Mouse (Mus musculus) forebrain, embryonic 15.5 days (tissue): ENCODE measurements at regions not wholly inside any gene's neighbourhood (a gene's known extent, or its start where the extent isn't known, plus 50 kb on each side); places are given as distances from the start of the nearest gene placed in this dataset.
A peak's percentile ranks its signal among the peaks of the same experiment; 100 is the strongest.

Experiments
- ATAC-seq: fragments of 200-750 bp; cut with Nextera tagmentation; replicated peaks from 2 replicates; pipeline ENCODE4 v1.8.0; 2017; ENCODE audit warnings: mild to moderate bottlenecking, moderate TSS enrichment, moderate library complexity
- H3K27ac ChIP-seq: fragments of 300-500 bp; sonication (generic); replicated peaks from 2 replicates; pipeline ENCODE4 v1.5.1; 2015; ENCODE audit warnings: mild to moderate bottlenecking, inconsistent platforms
- H3K27me3 ChIP-seq: fragments of 300-500 bp; sonication (generic); 2 replicates; pipeline ENCODE4 v1.6.1; 2015; ENCODE audit warnings: inconsistent platforms
- H3K36me3 ChIP-seq: fragments of 300-500 bp; sonication (generic); 2 replicates; pipeline ENCODE4 v1.6.1; 2015; ENCODE audit warnings: mild to moderate bottlenecking, inconsistent platforms
- H3K4me1 ChIP-seq: fragments of 300-500 bp; sonication (generic); 2 replicates; pipeline ENCODE4 v1.6.1; 2015; ENCODE audit warnings: inconsistent platforms
- H3K4me2 ChIP-seq: fragments of 300-500 bp; sonication (generic); replicated peaks from 2 replicates; pipeline ENCODE4 v1.6.1; 2015; ENCODE audit warnings: mild to moderate bottlenecking, inconsistent platforms
- H3K4me3 ChIP-seq: fragments of 300-500 bp; sonication (generic); 2 replicates; pipeline ENCODE4 v1.5.1; 2015; ENCODE audit warnings: mild to moderate bottlenecking, inconsistent platforms
- H3K9ac ChIP-seq: fragments of 300-500 bp; sonication (generic); replicated peaks from 2 replicates; pipeline ENCODE4 v1.6.1; 2015; ENCODE audit warnings: mild to moderate bottlenecking, inconsistent platforms
- H3K9me3 ChIP-seq: fragments of 300-500 bp; sonication (generic); 2 replicates; pipeline ENCODE4 v1.6.1; 2016; ENCODE audit warnings: inconsistent platforms
- WGBS: fragments of 180-500 bp; shearing (Covaris S2); methylation state at CpG from one replicate; pipeline ENCODE4 v1.1.7; 2015; ENCODE audit warnings: mixed read lengths; 5-methylcytosine and 5-hydroxymethylcytosine counted together

- WGBS, result 6% methylated on average over 18 of the region's 18 CpGs
- H3K27ac ChIP-seq, result no peak overlapping the region
- H3K4me1 ChIP-seq, result no peaks in the 10 kb centered on the region
- no peak overlapping the region for H3K9ac ChIP-seq
- H3K27me3 ChIP-seq, result peaks cover 37% of the 10 kb centered on the region
- H3K4me2 ChIP-seq, result no peak overlapping the region
- no peaks in the 10 kb centered on the region for H3K9me3 ChIP-seq
- H3K36me3 ChIP-seq, result no peaks in the 10 kb centered on the region
- ATAC-seq, result no peak; the same call in 1 of the 2 replicates
- H3K4me3 ChIP-seq, result no peak overlapping the region
Observed at GRCm38 (mm10) chr11:84724080-84724479, 95.2 kb downstream of the Mrm1 start.

- no peak for ATAC-seq
- Histone ChIP-seq H3K36me3 (no peaks in the 10 kb centered on the region), H3K27ac (no peak overlapping the region), H3K9ac (no peak overlapping the region), H3K4me2 (no peak overlapping the region), H3K4me3 (no peak overlapping the region), H3K9me3 (no peaks in the 10 kb centered on the region), H3K27me3 (peaks cover 37% of the 10 kb centered on the region), H3K4me1 (no peaks in the 10 kb centered on the region)
- WGBS, result 65% methylated on average over 12 of the region's 12 CpGs
Observed at GRCm38 (mm10) chr11:84722658-84723201, 96.6 kb downstream of the Mrm1 start.

- H3K4me3 ChIP-seq, result no peak overlapping the region
- H3K27me3 ChIP-seq, result peaks cover 33% of the 10 kb centered on the region
- H3K4me2 ChIP-seq, result no peak overlapping the region
- H3K9me3 ChIP-seq, result no peaks in the 10 kb centered on the region
- H3K27ac ChIP-seq, result no peak overlapping the region
- no peak for ATAC-seq
- H3K36me3 ChIP-seq, result no peaks in the 10 kb centered on the region
- no peaks in the 10 kb centered on the region for H3K4me1 ChIP-seq
- H3K9ac ChIP-seq, result no peak overlapping the region
- 33% methylated on average over 3 of the region's 3 CpGs for WGBS
Observed at GRCm38 (mm10) chr11:84721979-84722378, 97.3 kb downstream of the Mrm1 start.

DNA sequence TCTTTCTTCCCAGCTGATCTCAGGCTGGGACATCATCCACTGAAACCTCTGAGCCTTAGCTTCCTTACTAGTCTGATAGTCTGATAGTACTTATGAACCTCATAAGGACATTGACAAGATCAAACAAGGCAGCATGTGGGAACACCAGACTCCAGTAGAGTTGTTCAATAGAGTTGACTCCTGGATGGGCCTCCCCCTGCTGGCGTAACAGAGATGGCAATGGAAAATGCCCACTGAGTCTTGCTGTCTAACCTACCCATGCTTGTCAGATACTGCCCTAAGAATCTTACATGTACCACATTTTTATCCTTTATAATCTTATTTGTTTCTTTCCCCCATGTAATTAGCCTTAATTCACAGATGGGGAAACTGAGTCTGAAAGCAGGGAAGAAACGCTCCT lies 98.2 kb downstream of the Mrm1 start:
- 70% methylated on average over 2 of the region's 2 CpGs for WGBS

DNA sequence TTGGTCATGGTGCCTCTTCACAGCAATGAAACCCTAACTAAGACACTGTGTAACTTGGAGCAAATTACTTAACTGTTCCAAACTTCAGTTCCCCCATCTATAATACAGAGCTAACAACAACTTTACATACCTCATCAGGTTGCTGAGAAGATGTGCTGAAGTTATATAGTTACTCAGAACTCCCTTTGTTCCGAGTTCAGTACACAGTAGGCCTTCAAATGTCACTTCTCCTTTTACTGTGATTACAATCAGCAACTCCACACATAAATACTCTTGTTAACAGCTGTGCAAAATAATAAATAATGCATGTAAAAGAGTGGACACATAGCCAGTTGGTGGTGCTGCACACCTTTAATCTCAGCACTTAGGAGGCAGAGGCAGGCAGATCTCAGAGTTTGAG lies 99.5 kb downstream of the Mrm1 start:
- H3K9ac ChIP-seq, result no peak overlapping the region
- H3K27ac ChIP-seq, result no peak overlapping the region
- no peaks in the 10 kb centered on the region for H3K9me3 ChIP-seq
- no peak for ATAC-seq
- no peak overlapping the region for H3K4me2 ChIP-seq
- H3K36me3 ChIP-seq, result no peaks in the 10 kb centered on the region
- H3K4me1 ChIP-seq, result no peaks in the 10 kb centered on the region
- peaks cover 29% of the 10 kb centered on the region for H3K27me3 ChIP-seq
- WGBS, result 89% methylated on average over 1 of the region's 1 CpGs
- no peak overlapping the region for H3K4me3 ChIP-seq

More for the DNA sequence above, 98.2 kb downstream of the Mrm1 start:
- Histone ChIP-seq H3K36me3 (no peaks in the 10 kb centered on the region), H3K9ac (no peak overlapping the region), H3K4me3 (no peak overlapping the region), H3K4me2 (no peak overlapping the region), H3K27me3 (peaks cover 35% of the 10 kb centered on the region), H3K4me1 (no peaks in the 10 kb centered on the region), H3K27ac (no peak overlapping the region), H3K9me3 (no peaks in the 10 kb centered on the region)
- no peak for ATAC-seq

- Histone ChIP-seq H3K27me3 (peaks cover 53% of the 10 kb centered on the region), H3K4me3 (no peak overlapping the region), H3K27ac (no peak overlapping the region), H3K9me3 (no peaks in the 10 kb centered on the region), H3K4me2 (no peak overlapping the region), H3K9ac (no peak overlapping the region), H3K36me3 (no peaks in the 10 kb centered on the region), H3K4me1 (peaks cover 15% of the 10 kb centered on the region)
- WGBS, result 97% methylated on average over 6 of the region's 6 CpGs
- no peak for ATAC-seq
Observed at GRCm38 (mm10) chr11:84712731-84713130, 106.6 kb downstream of the Mrm1 start.

- Histone ChIP-seq H3K4me2 (no peak overlapping the region), H3K4me3 (no peak overlapping the region), H3K27me3 (peaks cover 57% of the 10 kb centered on the region), H3K9me3 (no peaks in the 10 kb centered on the region), H3K4me1 (peaks cover 24% of the 10 kb centered on the region), H3K27ac (no peak overlapping the region), H3K9ac (no peak overlapping the region), H3K36me3 (no peaks in the 10 kb centered on the region)
- 45% methylated on average over 6 of the region's 6 CpGs for WGBS
- ATAC-seq, result no peak
Observed at GRCm38 (mm10) chr11:84711886-84712285, 107.4 kb downstream of the Mrm1 start.

DNA sequence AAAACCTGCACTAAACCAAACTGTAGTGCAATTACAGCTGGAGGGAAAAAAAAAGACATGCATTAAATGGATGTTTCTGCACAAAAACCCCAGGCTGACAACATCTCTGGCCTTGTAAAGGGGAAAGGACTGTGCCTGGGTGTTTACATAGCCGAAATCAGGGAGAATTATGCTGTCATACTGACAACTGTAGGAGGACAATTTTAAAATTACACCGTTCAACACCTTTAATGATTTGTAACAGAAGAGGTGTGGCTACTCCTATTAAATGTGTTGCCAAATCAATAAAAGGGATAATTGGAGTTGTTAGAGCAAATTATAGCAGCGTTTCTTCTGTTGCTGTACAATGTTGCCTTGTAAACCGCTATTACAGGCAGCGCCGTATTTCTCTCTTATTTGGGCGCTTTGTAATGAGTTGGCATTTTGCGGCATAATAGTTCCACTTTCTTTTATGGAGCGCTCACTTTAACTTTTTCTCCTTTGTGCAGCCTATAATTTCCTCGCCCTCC lies 111.0 kb downstream of the Mrm1 start:
- Histone ChIP-seq H3K27ac (no peak overlapping the region), H3K4me1 (peaks cover 31% of the 10 kb centered on the region)
- 14% methylated on average over 10 of the region's 10 CpGs for WGBS

GRCm38 (mm10) chr11:84707772-84708171 lies 111.5 kb downstream of the Mrm1 start:
- Histone ChIP-seq H3K4me2 (no peak overlapping the region), H3K4me1 (peaks cover 31% of the 10 kb centered on the region), H3K27me3 (peaks cover 62% of the 10 kb centered on the region), H3K36me3 (no peaks in the 10 kb centered on the region), H3K9ac (0 out of 2 replicates have a peak overlapping the region, but pooled peaks have one; percentile 17), H3K4me3 (no peak overlapping the region), H3K9me3 (no peaks in the 10 kb centered on the region), H3K27ac (no peak overlapping the region)
- WGBS, result 5% methylated on average over 10 of the region's 10 CpGs
- 0 out of 2 replicates have a peak, but pooled peaks have one; percentile 35 for ATAC-seq

More for the DNA sequence above, 111.0 kb downstream of the Mrm1 start:
- H3K4me2 ChIP-seq, result no peak overlapping the region
- no peaks in the 10 kb centered on the region for H3K9me3 ChIP-seq
- H3K4me3 ChIP-seq, result no peak overlapping the region
- no peak overlapping the region for H3K9ac ChIP-seq
- H3K36me3 ChIP-seq, result no peaks in the 10 kb centered on the region
- no peak for ATAC-seq
- peaks cover 61% of the 10 kb centered on the region for H3K27me3 ChIP-seq

- 18% methylated on average over 6 of the region's 6 CpGs for WGBS
- Histone ChIP-seq H3K9me3 (no peaks in the 10 kb centered on the region), H3K4me3 (no peak overlapping the region), H3K36me3 (no peaks in the 10 kb centered on the region), H3K27me3 (peaks cover 53% of the 10 kb centered on the region), H3K27ac (no peak overlapping the region), H3K9ac (no peak overlapping the region), H3K4me2 (no peak overlapping the region), H3K4me1 (peaks cover 36% of the 10 kb centered on the region)
- no peak; the same call in 1 of the 2 replicates for ATAC-seq
Observed at GRCm38 (mm10) chr11:84706692-84707091, 112.6 kb downstream of the Mrm1 start.

DNA sequence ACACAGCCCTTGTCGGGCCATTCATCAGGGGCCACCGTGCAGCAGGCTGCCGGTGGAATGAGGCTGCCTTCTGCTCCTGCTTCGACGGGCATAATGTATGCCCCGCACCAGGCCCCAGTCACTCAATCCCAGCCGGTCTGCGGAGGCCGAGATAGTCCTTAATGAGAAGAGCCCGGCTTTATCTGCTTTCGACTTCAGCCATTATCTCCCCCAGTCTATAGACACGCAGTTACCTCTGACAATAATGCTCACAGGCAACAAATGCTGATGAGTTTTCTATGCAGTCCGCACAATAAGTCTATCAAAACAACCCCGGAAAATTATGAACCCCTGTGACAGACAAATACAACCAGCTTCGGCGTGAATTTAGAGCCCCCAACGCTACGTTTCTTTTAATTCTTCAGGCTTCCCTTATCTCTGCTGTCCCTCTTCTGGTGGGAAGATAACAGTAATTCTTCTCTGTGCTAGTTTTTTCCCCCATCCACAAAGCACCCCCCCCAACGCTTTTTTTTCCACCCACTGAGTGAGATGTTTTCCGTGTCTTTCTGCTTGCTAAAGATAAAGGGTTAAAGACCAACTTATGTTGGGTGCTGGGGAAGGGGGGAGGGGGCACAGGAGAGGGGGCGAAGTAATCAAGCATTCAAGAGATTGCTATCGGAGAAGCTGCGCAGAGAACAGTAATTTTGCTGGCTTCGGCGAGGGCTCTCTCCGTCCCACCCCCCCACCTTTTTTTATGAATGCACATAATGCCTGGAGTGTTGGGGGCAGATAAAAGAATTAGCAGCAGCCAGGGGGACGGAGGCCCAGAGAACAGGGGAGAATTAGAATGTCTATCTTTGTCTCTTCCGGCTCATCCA lies 117.8 kb downstream of the Mrm1 start:
- H3K4me3 ChIP-seq, result peak overlapping the region; percentile 18

GRCm38 (mm10) chr11:84697521-84697920 lies 121.8 kb downstream of the Mrm1 start:
- peaks cover 18% of the 10 kb centered on the region for H3K4me1 ChIP-seq
- H3K9ac ChIP-seq, result no peak overlapping the region
- H3K4me2 ChIP-seq, result no peak overlapping the region
- no peak for ATAC-seq
- H3K4me3 ChIP-seq, result no peak overlapping the region
- H3K27me3 ChIP-seq, result peaks cover 8% of the 10 kb centered on the region; the same call in 1 of the 2 replicates
- H3K36me3 ChIP-seq, result no peaks in the 10 kb centered on the region
- H3K9me3 ChIP-seq, result no peaks in the 10 kb centered on the region
- H3K27ac ChIP-seq, result no peak overlapping the region
- WGBS, result 45% methylated on average over 5 of the region's 5 CpGs

More for the DNA sequence above, 117.8 kb downstream of the Mrm1 start:
- peaks cover 18% of the 10 kb centered on the region for H3K4me1 ChIP-seq
- H3K36me3 ChIP-seq, result no peaks in the 10 kb centered on the region
- no peak; the same call in 1 of the 2 replicates for ATAC-seq
- peak overlapping the region; percentile 37 for H3K4me2 ChIP-seq
- no peak overlapping the region; the same call in 1 of the 2 replicates for H3K9ac ChIP-seq
- no peak overlapping the region for H3K27ac ChIP-seq
- peaks cover 21% of the 10 kb centered on the region; the same call in 1 of the 2 replicates for H3K27me3 ChIP-seq
- H3K9me3 ChIP-seq, result no peaks in the 10 kb centered on the region
- WGBS, result 2% methylated on average over 28 of the region's 28 CpGs
